Mouse (Mus musculus) testis, adult 2 months (tissue): Measurements from ENCODE around the gene Pdik1l.

Source experiments
- CTCF ChIP-seq: fragments of 200-500 bp; IDR thresholded peaks from 2 replicates; pipeline ENCODE4 v1.5.1; 2012; ENCODE audit warnings: low read depth, mild to moderate bottlenecking, inconsistent platforms, low read length, moderate library complexity; ENCODE audit not compliant: control insufficient read depth, insufficient read depth, insufficient replicate concordance
- POLR2A ChIP-seq: fragments of 200-500 bp; IDR thresholded peaks from 2 replicates; pipeline ENCODE4 v1.6.1; 2012; ENCODE audit warnings: low read depth, mild to moderate bottlenecking, inconsistent platforms, low read length, moderate library complexity; ENCODE audit not compliant: control insufficient read depth

DNA sequence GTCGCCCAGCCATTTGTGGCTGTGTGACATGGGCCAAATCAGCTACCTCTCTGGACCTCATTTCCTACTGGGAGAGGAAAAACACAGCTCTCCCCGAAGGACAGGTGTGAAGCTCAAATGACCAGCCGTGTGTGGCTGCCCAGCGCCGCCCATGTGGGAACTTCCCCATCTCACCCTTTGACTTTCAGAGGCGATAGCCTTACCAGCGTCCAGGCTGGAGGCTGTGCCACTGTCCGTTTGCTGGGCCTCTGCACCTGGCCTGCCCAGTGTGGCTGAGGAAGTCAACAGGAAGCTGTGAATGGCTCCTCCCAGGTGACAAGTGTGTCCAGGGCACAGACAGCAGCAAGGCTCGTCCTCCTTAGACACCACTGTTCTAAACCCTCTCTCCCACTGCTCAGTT, 24.1 kb upstream of the Pdik1l start:
- no peak for TF ChIP-seq CTCF
- no peak for TF ChIP-seq POLR2A
